Mouse (Mus musculus) stomach, embryonic 16.5 days (tissue): ENCODE results near the gene Clstn2. TPM values are rescaled to one million over a fixed set of nuclear protein-coding genes. Genes with fewer than 3 reads are reported as not detected.

Experiments used
- ATAC-seq: fragments of 200-750 bp; cut with Nextera tagmentation; 2 replicates; pipeline ENCODE4 v1.8.0; 2017; ENCODE audit warnings: moderate number of reproducible peaks, moderate TSS enrichment; ENCODE audit not compliant: insufficient read depth, low FRiP score
- H3K27ac ChIP-seq: fragments of 300-500 bp; sonication (generic); 2 replicates; pipeline ENCODE4 v1.5.1; 2014; ENCODE audit warnings: low read length
- H3K27me3 ChIP-seq: fragments of 300-500 bp; sonication (generic); 2 replicates; pipeline ENCODE4 v1.6.1; 2014; ENCODE audit warnings: low read length, control low read depth, mixed read lengths; ENCODE audit not compliant: control insufficient read depth, insufficient read depth
- H3K36me3 ChIP-seq: fragments of 300-500 bp; sonication (generic); 2 replicates; pipeline ENCODE4 v1.6.1; 2014; ENCODE audit warnings: low read length; ENCODE audit not compliant: control insufficient read depth, insufficient read depth
- H3K4me1 ChIP-seq: fragments of 300-500 bp; sonication (generic); 2 replicates; pipeline ENCODE4 v1.6.1; 2014; ENCODE audit warnings: low read length, control low read depth, mixed read lengths; ENCODE audit not compliant: control insufficient read depth, insufficient read depth
- H3K4me2 ChIP-seq: fragments of 300-500 bp; sonication (generic); 2 replicates; pipeline ENCODE4 v1.6.1; 2014; ENCODE audit warnings: low read depth, low read length, mixed read lengths
- H3K4me3 ChIP-seq: fragments of 300-500 bp; sonication (generic); replicated peaks from 2 replicates; pipeline ENCODE4 v1.5.1; 2014; ENCODE audit warnings: mild to moderate bottlenecking, low read length
- H3K9ac ChIP-seq: fragments of 300-500 bp; sonication (generic); 2 replicates; pipeline ENCODE4 v1.6.1; 2014; ENCODE audit warnings: low read length
- H3K9me3 ChIP-seq: fragments of 300-500 bp; sonication (generic); replicated peaks from 2 replicates; pipeline ENCODE4 v1.6.1; 2016; ENCODE audit warnings: low read length, control low read depth; ENCODE audit not compliant: control insufficient read depth
- WGBS: fragments of 180-500 bp; shearing (Covaris S2); extraction: QIAGEN DNeasy Blood & Tissue Kit; methylation state at CpG from one replicate; pipeline ENCODE4 v1.1.7; 2014; 5-methylcytosine and 5-hydroxymethylcytosine counted together
- polyA plus RNA-seq: library from polyadenylated mRNA; unstranded; fragments of >200 nt; fragmentation: Nextera tagmentation; extraction: Ambion mirVana; gene quantifications from 2 replicates; pipeline ENCODE4 v1.2.1, GENCODE M21; 2015

Gene Clstn2
- polyA plus RNA-seq, 1 experiment from 2014 or later, result 1.0 TPM

DNA sequence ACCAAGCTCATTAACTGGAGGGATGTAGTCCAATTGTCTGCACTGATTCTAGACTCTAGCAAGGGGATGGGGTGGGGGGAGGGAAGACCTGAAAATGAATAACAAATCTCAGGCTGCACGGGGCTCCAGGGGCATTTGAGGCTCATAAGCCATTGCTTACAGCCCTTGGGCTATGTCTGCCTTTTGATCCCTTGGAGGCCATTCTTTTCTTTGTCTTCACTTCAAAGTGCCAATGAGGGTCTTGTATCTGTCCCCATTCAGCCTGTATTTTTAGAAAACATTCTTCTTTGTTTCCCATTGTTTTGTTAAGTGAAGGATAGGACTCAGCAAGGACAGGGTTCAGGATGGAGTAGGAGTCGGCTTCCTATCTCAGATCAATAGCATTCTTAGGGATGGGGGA, 556.0 kb downstream of the Clstn2 start:
- H3K36me3 ChIP-seq, result no peaks in the 10 kb centered on the region
- no peak overlapping the region for H3K9ac ChIP-seq
- 65% methylated on average over 2 of the region's 2 CpGs for WGBS
- no peak for ATAC-seq
- no peak overlapping the region for H3K4me2 ChIP-seq
- H3K9me3 ChIP-seq, result no peaks in the 10 kb centered on the region
- H3K27ac ChIP-seq, result no peak overlapping the region
- no peaks in the 10 kb centered on the region for H3K4me1 ChIP-seq
- H3K4me3 ChIP-seq, result no peak overlapping the region
- H3K27me3 ChIP-seq, result no peaks in the 10 kb centered on the region

DNA sequence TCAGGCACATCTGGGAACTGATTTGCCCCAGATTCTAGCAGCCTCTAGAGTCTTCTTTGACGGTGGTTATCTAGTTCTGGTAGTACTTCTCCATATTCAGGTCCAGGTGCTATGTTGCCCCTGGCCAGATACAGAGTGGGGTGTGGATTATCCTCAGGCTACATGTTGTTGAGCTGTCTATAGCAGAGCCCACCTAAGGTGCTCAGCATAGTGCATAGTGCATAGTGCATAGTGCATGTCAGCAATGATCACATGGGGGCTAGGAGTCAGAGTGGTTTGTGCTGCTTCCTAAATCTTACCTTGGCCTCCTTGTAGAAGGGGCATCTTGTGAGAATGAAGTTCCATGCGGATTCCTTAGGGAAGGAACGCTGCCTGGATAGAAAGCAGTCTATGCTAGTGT, 556.5 kb downstream of the Clstn2 start:
- 89% methylated on average over 3 of the region's 3 CpGs for WGBS
- Histone ChIP-seq H3K9me3 (no peaks in the 10 kb centered on the region), H3K4me2 (no peak overlapping the region), H3K4me3 (no peak overlapping the region), H3K27me3 (no peaks in the 10 kb centered on the region), H3K27ac (no peak overlapping the region), H3K4me1 (no peaks in the 10 kb centered on the region), H3K9ac (no peak overlapping the region), H3K36me3 (no peaks in the 10 kb centered on the region)
- ATAC-seq, result no peak

DNA sequence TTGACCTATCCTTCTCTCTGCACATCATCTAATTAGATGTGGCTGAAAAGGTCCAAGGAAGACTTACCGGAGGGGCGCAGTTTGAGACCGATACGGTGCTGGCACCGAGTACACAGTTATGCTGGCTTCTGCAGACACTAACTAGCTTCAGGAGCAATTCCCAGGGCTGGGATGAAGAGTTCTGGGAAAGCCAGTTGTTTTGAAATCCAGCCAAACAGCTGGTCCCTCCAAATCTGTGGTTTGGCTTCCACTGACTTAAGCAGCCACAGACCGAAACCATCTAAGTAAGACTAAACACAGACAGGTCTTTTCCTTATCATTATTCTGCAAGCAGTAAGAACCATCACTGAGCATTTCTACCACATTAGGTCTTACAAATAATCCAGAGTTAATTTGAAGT, 558.1 kb downstream of the Clstn2 start:
- H3K4me1 ChIP-seq, result no peaks in the 10 kb centered on the region
- H3K27ac ChIP-seq, result no peak overlapping the region
- no peaks in the 10 kb centered on the region for H3K36me3 ChIP-seq
- H3K4me2 ChIP-seq, result no peak overlapping the region
- 71% methylated on average over 6 of the region's 6 CpGs for WGBS
- H3K9me3 ChIP-seq, result no peaks in the 10 kb centered on the region
- H3K4me3 ChIP-seq, result no peak overlapping the region
- H3K9ac ChIP-seq, result no peak overlapping the region
- no peaks in the 10 kb centered on the region for H3K27me3 ChIP-seq
- no peak for ATAC-seq

DNA sequence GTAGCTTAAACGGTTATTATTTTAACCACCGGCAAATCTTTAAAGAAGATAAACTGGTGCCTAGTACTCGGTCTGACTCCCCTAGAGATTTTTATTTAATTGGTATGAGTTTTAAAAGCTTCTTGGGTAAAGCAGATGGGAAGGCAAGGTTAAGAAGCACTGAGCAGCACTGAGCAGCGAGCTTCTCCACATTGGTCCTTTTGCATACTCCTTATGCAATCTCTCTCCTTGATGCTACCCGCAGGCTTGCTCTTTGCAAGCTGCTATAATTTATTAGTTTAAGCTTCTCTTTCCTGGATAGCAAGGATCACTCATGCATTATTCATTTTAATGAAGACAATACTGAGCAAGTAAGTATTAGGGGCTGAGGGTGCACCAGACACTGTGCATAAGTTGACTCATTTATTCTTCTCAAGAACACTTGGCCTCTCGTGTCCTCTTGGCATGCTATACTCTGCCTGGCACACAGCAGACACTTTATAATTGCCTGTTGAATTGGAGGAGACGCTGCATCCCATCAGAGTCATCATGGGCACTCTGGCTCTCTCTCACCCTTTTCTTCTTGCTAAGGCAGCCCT, 561.9 kb downstream of the Clstn2 start:
- no peak for ATAC-seq
- H3K27ac ChIP-seq, result no peak overlapping the region
- H3K4me2 ChIP-seq, result no peak overlapping the region
- no peaks in the 10 kb centered on the region for H3K4me1 ChIP-seq
- WGBS, result 72% methylated on average over 7 of the region's 7 CpGs
- H3K9ac ChIP-seq, result no peak overlapping the region
- no peaks in the 10 kb centered on the region for H3K9me3 ChIP-seq
- no peaks in the 10 kb centered on the region for H3K36me3 ChIP-seq
- H3K4me3 ChIP-seq, result no peak overlapping the region
- no peaks in the 10 kb centered on the region for H3K27me3 ChIP-seq

DNA sequence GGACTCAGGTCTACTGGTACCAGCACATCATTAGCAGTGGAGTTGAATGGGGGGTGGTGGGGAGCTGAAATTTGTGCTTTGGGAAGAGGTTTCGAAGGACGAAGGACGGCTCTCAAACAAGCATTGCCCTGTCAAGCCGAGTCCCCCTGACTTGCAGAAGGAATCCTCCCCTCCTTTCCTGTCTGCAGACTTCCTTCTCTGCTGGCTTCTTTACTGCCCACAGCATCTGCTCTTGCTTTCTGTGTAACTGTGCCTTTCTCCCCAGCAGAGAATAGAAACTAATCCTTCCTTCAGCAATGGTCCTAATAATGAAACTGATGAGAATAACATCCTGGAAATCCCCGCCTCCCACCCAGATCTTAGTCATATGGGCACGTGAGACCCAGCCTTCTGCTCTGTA, 572.5 kb downstream of the Clstn2 start:
- Histone ChIP-seq H3K27ac (no peak overlapping the region), H3K36me3 (no peaks in the 10 kb centered on the region), H3K9ac (no peak overlapping the region), H3K4me3 (no peak overlapping the region), H3K27me3 (no peaks in the 10 kb centered on the region), H3K4me1 (no peaks in the 10 kb centered on the region), H3K4me2 (no peak overlapping the region), H3K9me3 (no peaks in the 10 kb centered on the region)
- WGBS, result 62% methylated on average over 6 of the region's 6 CpGs
- no peak for ATAC-seq

DNA sequence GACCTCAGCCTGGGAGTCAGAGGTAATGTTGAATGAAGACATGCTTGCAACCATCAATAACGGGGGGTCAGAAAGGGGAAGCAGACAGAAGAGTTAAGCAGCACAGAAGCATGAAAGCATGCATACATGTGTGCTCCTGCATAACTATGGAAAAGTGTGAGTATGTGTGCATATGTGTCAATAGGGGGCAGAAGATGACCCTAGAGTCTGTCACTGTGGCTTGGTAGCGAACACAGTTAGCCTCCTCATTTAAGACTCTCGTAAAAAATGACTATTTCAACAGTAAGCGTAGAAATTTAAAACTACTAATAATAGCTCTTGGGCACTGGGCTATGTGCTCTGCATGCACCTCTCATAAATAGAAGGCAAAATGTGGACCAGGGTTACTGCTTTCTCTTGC, 573.2 kb downstream of the Clstn2 start:
- no peak overlapping the region for H3K9ac ChIP-seq
- H3K36me3 ChIP-seq, result no peaks in the 10 kb centered on the region
- no peaks in the 10 kb centered on the region for H3K9me3 ChIP-seq
- ATAC-seq, result no peak
- no peak overlapping the region for H3K4me2 ChIP-seq
- H3K27ac ChIP-seq, result no peak overlapping the region
- no peaks in the 10 kb centered on the region for H3K4me1 ChIP-seq
- H3K27me3 ChIP-seq, result no peaks in the 10 kb centered on the region
- no peak overlapping the region for H3K4me3 ChIP-seq
- WGBS, result 60% methylated on average over 4 of the region's 4 CpGs

DNA sequence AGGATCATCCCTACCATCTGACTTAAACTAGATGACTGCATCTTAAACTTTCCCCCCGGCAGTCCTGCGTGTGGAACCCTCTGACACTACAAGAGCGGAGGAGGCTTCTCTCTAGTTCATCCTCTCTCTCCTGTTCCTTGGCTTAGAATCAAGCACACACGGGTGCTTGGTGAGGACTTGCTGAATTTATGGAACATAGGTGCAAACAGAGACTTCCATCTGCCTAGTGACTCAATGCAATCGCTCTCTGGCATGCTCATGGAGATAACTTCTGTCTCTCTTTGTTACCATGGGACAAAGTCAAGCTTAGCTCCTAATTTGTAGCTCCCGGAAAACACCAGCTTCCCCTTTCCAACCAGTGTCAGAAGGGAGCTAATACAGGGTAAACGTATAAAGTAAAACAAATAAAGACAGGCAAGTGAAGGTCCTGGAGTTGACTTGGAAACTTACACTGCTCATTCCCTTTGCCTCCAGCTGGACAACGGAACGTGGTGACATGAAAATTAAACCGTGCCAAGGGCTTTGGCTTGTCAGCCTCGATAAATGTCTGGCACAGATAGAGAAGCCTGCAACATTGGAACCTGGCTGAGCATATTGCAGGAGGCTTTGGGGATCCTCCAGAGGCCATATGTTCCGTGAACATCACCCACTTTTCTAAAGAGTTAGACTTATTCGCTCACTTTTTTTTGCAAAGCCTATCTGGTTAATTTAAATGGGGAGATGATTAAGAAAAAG, 583.5 kb downstream of the Clstn2 start:
- WGBS, result 58% methylated on average over 13 of the region's 13 CpGs
- H3K9ac ChIP-seq, result no peak overlapping the region
- no peaks in the 10 kb centered on the region for H3K4me1 ChIP-seq
- no peak for ATAC-seq
- H3K27ac ChIP-seq, result no peak overlapping the region
- no peak overlapping the region for H3K4me2 ChIP-seq
- no peak overlapping the region for H3K4me3 ChIP-seq
- H3K27me3 ChIP-seq, result no peaks in the 10 kb centered on the region
- no peaks in the 10 kb centered on the region for H3K9me3 ChIP-seq
- no peaks in the 10 kb centered on the region for H3K36me3 ChIP-seq

DNA sequence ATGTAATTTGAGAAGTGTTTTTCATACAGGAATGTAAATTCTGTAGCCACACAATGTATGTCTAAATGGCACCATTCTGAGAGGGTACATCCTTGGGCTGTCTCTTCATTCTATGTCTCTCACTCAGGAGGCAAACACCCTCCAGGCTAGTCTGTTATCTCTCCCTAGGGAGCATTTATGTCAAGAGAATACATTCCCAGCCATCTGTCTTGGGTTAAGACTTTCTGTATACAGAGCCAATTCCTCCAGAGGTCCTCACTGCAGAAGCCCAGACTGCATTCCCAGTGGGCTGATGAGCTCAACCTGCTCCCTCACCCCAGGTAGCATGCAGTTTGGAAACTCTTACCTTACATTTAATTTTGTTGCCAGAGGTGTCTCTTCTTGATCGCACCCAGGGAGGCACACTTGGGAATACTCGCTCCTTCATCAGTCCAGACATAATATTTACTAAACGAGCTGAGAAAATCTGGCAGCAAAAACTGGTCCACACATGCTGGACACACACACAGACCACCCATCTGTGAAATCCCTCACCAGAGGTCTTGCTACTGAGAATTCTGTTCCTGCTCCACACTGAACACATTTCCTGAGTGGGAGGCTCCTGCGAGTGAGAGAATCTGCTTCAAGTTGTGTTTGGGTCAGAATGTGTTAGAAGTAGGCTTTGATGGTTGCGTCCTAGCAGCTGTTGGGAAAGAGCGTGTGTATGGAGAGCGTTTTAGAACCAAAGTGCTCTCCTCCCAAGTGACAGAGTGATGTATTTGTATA, 592.9 kb downstream of the Clstn2 start:
- no peak overlapping the region for H3K4me3 ChIP-seq
- H3K9ac ChIP-seq, result no peak overlapping the region
- H3K4me2 ChIP-seq, result no peak overlapping the region
- ATAC-seq, result no peak
- H3K9me3 ChIP-seq, result no peaks in the 10 kb centered on the region
- no peak overlapping the region for H3K27ac ChIP-seq
- WGBS, result 48% methylated on average over 7 of the region's 7 CpGs
- no peaks in the 10 kb centered on the region for H3K36me3 ChIP-seq
- H3K4me1 ChIP-seq, result peaks cover 5% of the 10 kb centered on the region; the same call in 1 of the 2 replicates
- H3K27me3 ChIP-seq, result no peaks in the 10 kb centered on the region

DNA sequence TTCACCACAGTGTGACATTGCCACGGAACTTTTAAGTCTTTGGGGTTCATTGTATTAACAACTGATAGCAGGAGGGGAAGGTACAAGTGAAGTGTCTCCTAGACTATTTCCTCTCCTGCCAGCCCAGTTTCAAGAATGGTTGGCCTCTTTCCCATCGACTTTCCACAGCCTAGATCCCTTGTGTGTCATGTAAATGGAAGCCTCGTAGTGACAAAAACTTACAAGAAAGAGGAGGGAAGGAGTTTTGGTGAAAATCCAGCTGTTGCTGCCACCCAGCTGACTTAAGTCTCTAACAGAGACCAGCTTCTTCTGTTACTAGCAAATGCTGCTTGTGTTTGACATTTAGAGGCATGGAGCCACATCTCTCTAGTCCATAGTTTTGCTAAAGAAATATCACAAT, 598.3 kb downstream of the Clstn2 start:
- no peak overlapping the region for H3K4me3 ChIP-seq
- WGBS, result 53% methylated on average over 3 of the region's 3 CpGs
- no peaks in the 10 kb centered on the region for H3K36me3 ChIP-seq
- H3K4me1 ChIP-seq, result no peaks in the 10 kb centered on the region
- H3K9ac ChIP-seq, result no peak overlapping the region
- H3K27me3 ChIP-seq, result no peaks in the 10 kb centered on the region
- no peak overlapping the region for H3K27ac ChIP-seq
- H3K9me3 ChIP-seq, result no peaks in the 10 kb centered on the region
- ATAC-seq, result no peak
- H3K4me2 ChIP-seq, result no peak overlapping the region
